Mouse (Mus musculus): ENCODE measurements around the gene Miga1. TPM values are rescaled to one million over a fixed set of nuclear protein-coding genes. Genes with fewer than 3 reads are reported as not detected.

Gene Miga1
- polyA plus RNA-seq, 1 experiment from 2014 or later = 21.1 TPM

DNA sequence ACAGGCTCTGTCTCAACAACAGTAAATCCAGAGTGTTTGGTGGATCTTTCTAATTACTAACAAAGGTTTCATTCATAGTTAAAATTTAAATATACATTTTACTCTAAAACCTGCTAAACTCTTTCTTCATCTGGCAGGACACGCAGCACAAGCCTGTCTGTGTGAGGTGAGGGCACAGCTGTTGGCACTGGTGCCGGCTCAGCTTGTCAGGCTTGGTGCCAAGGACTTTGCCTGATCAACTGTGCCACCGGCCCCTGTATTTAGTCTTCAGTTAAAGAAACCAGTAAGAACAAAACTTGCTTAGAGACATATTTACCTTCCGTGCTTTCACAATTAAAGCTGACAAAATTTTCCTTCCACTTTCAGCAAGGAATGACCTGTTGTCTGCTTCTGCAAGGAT lies 51.5 kb downstream of the Miga1 start:
- Histone ChIP-seq H3K9me3 (replicated peaks; ENCODE audit: control insufficient read depth, low read length) (no peaks in the 10 kb centered on the region), H3K4me2 (ENCODE audit: low read depth, low read length) (no peak overlapping the region), H3K27me3 (ENCODE audit: control insufficient read depth, insufficient read depth, low read length) (no peaks in the 10 kb centered on the region), H3K36me3 (replicated peaks; ENCODE audit: control insufficient read depth, insufficient read depth, low read depth, low read length) (no peaks in the 10 kb centered on the region; the same call in 1 of the 2 replicates), H3K4me1 (ENCODE audit: control insufficient read depth, insufficient read depth, low read length) (no peaks in the 10 kb centered on the region), H3K9ac (replicated peaks; ENCODE audit: low read length) (no peak overlapping the region), H3K27ac (replicated peaks; ENCODE audit: low read depth, low read length) (no peak overlapping the region), H3K4me3 (ENCODE audit: low read depth, low read length) (no peak overlapping the region)
- DNase-seq (ENCODE audit: low spot score) = no peak
- no peak for ATAC-seq (replicated peaks; ENCODE audit: insufficient number of reproducible peaks, low FRiP score, low TSS enrichment, low read depth)
- WGBS = 96% methylated on average over 4 of the region's 4 CpGs

DNA sequence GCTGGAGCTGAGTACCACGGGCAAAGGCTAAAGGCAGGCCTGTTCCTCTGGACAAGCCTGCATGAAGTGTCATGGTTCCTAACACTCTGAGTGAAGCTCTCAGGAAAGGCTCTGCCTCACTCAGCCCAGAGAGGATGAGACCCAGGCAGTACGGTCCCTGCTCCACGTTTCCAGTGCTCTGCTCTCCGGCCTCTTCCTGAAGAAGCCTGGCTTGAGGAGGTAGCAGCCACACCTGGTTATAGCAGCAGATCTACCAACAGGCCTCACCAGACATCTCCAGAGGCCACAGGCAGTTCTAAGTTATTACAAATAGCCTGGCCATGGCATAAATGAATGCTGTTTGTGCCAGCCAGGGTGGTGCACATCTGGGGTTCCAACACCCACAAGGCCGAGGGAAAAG lies 51.9 kb downstream of the Miga1 start:
- H3K27ac ChIP-seq (replicated peaks; ENCODE audit: low read depth, low read length) = no peak overlapping the region
- no peaks in the 10 kb centered on the region for H3K4me1 ChIP-seq (ENCODE audit: control insufficient read depth, insufficient read depth, low read length)
- no peaks in the 10 kb centered on the region for H3K27me3 ChIP-seq (ENCODE audit: control insufficient read depth, insufficient read depth, low read length)
- H3K4me3 ChIP-seq (ENCODE audit: low read depth, low read length) = no peak overlapping the region
- DNase-seq (ENCODE audit: low spot score) (no peak), ATAC-seq (replicated peaks; ENCODE audit: insufficient number of reproducible peaks, low FRiP score, low TSS enrichment, low read depth) (no peak)
- H3K9ac ChIP-seq (replicated peaks; ENCODE audit: low read length) = no peak overlapping the region
- H3K9me3 ChIP-seq (replicated peaks; ENCODE audit: control insufficient read depth, low read length) = no peaks in the 10 kb centered on the region
- no peaks in the 10 kb centered on the region; the same call in 1 of the 2 replicates for H3K36me3 ChIP-seq (replicated peaks; ENCODE audit: control insufficient read depth, insufficient read depth, low read depth, low read length)
- 86% methylated on average over 5 of the region's 5 CpGs for WGBS
- H3K4me2 ChIP-seq (ENCODE audit: low read depth, low read length) = no peak overlapping the region

DNA sequence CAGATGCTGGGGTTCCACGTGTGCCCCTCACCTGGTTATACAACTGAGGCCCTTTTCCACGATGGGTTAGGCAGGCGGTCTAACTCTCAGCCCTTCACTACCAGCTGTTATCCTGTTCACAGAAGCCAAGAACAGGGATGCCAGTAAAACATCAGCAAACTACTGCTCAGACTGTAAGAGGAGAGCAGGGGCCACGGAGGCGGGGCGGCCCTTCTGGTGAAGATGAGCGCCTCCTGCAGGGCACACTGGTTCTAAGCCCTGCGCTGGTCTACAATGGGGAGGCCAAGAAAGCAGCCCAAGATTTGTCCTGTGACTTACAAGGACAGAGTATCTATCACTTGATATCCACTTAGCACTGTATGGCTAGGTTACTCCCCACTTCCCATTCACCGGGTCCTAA lies 52.4 kb downstream of the Miga1 start:
- no peak overlapping the region for H3K4me3 ChIP-seq (ENCODE audit: low read depth, low read length)
- no peak overlapping the region for H3K27ac ChIP-seq (replicated peaks; ENCODE audit: low read depth, low read length)
- no peaks in the 10 kb centered on the region for H3K9me3 ChIP-seq (replicated peaks; ENCODE audit: control insufficient read depth, low read length)
- no peak for DNase-seq (ENCODE audit: low spot score)
- WGBS = 80% methylated on average over 9 of the region's 9 CpGs
- no peaks in the 10 kb centered on the region for H3K4me1 ChIP-seq (ENCODE audit: control insufficient read depth, insufficient read depth, low read length)
- no peak overlapping the region for H3K4me2 ChIP-seq (ENCODE audit: low read depth, low read length)
- H3K36me3 ChIP-seq (replicated peaks; ENCODE audit: control insufficient read depth, insufficient read depth, low read depth, low read length) = no peaks in the 10 kb centered on the region; the same call in 1 of the 2 replicates
- no peak overlapping the region for H3K9ac ChIP-seq (replicated peaks; ENCODE audit: low read length)
- no peaks in the 10 kb centered on the region for H3K27me3 ChIP-seq (ENCODE audit: control insufficient read depth, insufficient read depth, low read length)
- ATAC-seq (replicated peaks; ENCODE audit: insufficient number of reproducible peaks, low FRiP score, low TSS enrichment, low read depth) = no peak

GRCm38 (mm10) chr3:152284759-152285158 lies 55.4 kb downstream of the Miga1 start:
- Histone ChIP-seq H3K4me3 (ENCODE audit: low read depth, low read length) (no peak overlapping the region), H3K9ac (replicated peaks; ENCODE audit: low read length) (no peak overlapping the region), H3K36me3 (replicated peaks; ENCODE audit: control insufficient read depth, insufficient read depth, low read depth, low read length) (no peaks in the 10 kb centered on the region; the same call in 1 of the 2 replicates), H3K27ac (replicated peaks; ENCODE audit: low read depth, low read length) (no peak overlapping the region), H3K4me1 (ENCODE audit: control insufficient read depth, insufficient read depth, low read length) (no peaks in the 10 kb centered on the region), H3K27me3 (ENCODE audit: control insufficient read depth, insufficient read depth, low read length) (no peaks in the 10 kb centered on the region), H3K9me3 (replicated peaks; ENCODE audit: control insufficient read depth, low read length) (no peaks in the 10 kb centered on the region), H3K4me2 (ENCODE audit: low read depth, low read length) (no peak overlapping the region)
- no peak for ATAC-seq (replicated peaks; ENCODE audit: insufficient number of reproducible peaks, low FRiP score, low TSS enrichment, low read depth)
- no peak for DNase-seq (ENCODE audit: low spot score)
- 74% methylated on average over 5 of the region's 5 CpGs for WGBS

DNA sequence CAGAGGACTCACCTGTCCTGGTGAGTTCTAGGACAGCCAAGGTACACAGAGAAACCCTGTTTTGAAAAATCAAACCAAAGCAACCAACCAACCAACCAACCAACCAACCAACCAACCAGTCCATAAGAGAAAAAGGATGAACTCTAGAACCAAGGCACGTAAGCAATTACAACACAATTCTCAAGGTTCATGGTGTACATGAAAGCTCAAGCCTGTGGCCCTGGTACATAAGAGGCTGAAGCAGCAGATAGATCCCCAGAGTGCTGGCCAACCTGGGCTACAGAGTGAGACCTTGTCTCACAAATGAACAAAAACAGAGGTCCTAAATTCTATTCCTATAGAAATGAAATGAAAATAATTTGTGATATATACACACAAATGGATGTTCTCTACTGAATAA lies 55.9 kb downstream of the Miga1 start:
- no peak overlapping the region for H3K27ac ChIP-seq (replicated peaks; ENCODE audit: low read depth, low read length)
- ATAC-seq (replicated peaks; ENCODE audit: insufficient number of reproducible peaks, low FRiP score, low TSS enrichment, low read depth) (no peak), DNase-seq (ENCODE audit: low spot score) (no peak)
- no peaks in the 10 kb centered on the region for H3K4me1 ChIP-seq (ENCODE audit: control insufficient read depth, insufficient read depth, low read length)
- H3K9ac ChIP-seq (replicated peaks; ENCODE audit: low read length) = no peak overlapping the region
- H3K27me3 ChIP-seq (ENCODE audit: control insufficient read depth, insufficient read depth, low read length) = no peaks in the 10 kb centered on the region
- no peaks in the 10 kb centered on the region; the same call in 1 of the 2 replicates for H3K36me3 ChIP-seq (replicated peaks; ENCODE audit: control insufficient read depth, insufficient read depth, low read depth, low read length)
- no peak overlapping the region for H3K4me3 ChIP-seq (ENCODE audit: low read depth, low read length)
- WGBS = 100% methylated on average over 1 of the region's 1 CpGs
- no peaks in the 10 kb centered on the region for H3K9me3 ChIP-seq (replicated peaks; ENCODE audit: control insufficient read depth, low read length)
- no peak overlapping the region for H3K4me2 ChIP-seq (ENCODE audit: low read depth, low read length)

DNA sequence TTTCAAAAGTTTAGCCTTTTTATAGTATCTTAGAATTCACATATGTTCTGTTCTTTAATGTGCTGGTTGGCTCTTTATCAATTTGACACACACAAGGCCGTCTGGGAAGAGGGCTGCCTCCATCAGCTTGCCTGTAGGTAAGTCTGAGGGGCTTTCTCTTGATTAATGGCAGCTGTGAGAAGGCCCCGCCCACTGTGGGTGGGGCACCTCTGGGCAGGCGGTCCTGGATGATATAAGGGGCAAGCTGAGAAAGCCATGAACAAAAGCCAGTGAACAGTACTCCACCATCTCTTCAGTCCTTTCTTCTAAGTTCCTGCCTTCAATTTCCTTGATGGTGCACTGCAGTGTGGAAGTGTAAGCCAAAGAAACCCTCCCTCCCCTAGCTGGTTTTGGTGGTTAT lies 58.1 kb downstream of the Miga1 start:
- no peak overlapping the region for H3K27ac ChIP-seq (replicated peaks; ENCODE audit: low read depth, low read length)
- 36% methylated on average over 3 of the region's 3 CpGs for WGBS
- no peaks in the 10 kb centered on the region for H3K9me3 ChIP-seq (replicated peaks; ENCODE audit: control insufficient read depth, low read length)
- no peaks in the 10 kb centered on the region; the same call in 1 of the 2 replicates for H3K36me3 ChIP-seq (replicated peaks; ENCODE audit: control insufficient read depth, insufficient read depth, low read depth, low read length)
- no peak overlapping the region for H3K4me3 ChIP-seq (ENCODE audit: low read depth, low read length)
- H3K4me1 ChIP-seq (ENCODE audit: control insufficient read depth, insufficient read depth, low read length) = no peaks in the 10 kb centered on the region
- H3K27me3 ChIP-seq (ENCODE audit: control insufficient read depth, insufficient read depth, low read length) = no peaks in the 10 kb centered on the region
- 0 out of 2 replicates have a peak, but pooled peaks have one; percentile 44 for ATAC-seq (replicated peaks; ENCODE audit: insufficient number of reproducible peaks, low FRiP score, low TSS enrichment, low read depth)
- peak; percentile 54 for DNase-seq (ENCODE audit: low spot score)
- no peak overlapping the region for H3K4me2 ChIP-seq (ENCODE audit: low read depth, low read length)
- no peak overlapping the region for H3K9ac ChIP-seq (replicated peaks; ENCODE audit: low read length)

DNA sequence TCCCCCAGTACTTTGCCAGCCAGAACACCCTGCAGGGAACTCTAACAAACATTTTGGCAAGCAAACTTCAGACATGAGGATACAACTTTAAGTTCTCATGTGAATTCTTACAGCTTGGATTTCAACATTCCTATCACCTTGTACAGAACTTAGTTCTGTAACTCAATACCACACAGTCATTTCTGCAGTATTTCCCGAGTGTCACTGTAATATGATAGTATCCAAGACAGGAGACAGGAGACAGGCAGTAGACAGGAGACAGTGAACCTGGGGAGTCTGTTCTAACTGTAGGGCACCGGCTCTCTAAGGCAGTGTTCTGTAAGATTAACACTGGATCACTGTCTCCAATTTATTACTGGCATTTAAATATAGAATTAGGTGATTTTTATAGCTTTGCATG lies 61.8 kb downstream of the Miga1 start:
- WGBS = 42% methylated on average over 2 of the region's 2 CpGs
- Histone ChIP-seq H3K4me3 (ENCODE audit: low read depth, low read length) (no peak overlapping the region), H3K27ac (replicated peaks; ENCODE audit: low read depth, low read length) (no peak overlapping the region), H3K9me3 (replicated peaks; ENCODE audit: control insufficient read depth, low read length) (no peaks in the 10 kb centered on the region), H3K27me3 (ENCODE audit: control insufficient read depth, insufficient read depth, low read length) (no peaks in the 10 kb centered on the region), H3K4me1 (ENCODE audit: control insufficient read depth, insufficient read depth, low read length) (no peaks in the 10 kb centered on the region), H3K36me3 (replicated peaks; ENCODE audit: control insufficient read depth, insufficient read depth, low read depth, low read length) (no peaks in the 10 kb centered on the region; the same call in 1 of the 2 replicates), H3K4me2 (ENCODE audit: low read depth, low read length) (no peak overlapping the region), H3K9ac (replicated peaks; ENCODE audit: low read length) (no peak overlapping the region)
- no peak for DNase-seq (ENCODE audit: low spot score)
- ATAC-seq (replicated peaks; ENCODE audit: insufficient number of reproducible peaks, low FRiP score, low TSS enrichment, low read depth) = no peak

DNA sequence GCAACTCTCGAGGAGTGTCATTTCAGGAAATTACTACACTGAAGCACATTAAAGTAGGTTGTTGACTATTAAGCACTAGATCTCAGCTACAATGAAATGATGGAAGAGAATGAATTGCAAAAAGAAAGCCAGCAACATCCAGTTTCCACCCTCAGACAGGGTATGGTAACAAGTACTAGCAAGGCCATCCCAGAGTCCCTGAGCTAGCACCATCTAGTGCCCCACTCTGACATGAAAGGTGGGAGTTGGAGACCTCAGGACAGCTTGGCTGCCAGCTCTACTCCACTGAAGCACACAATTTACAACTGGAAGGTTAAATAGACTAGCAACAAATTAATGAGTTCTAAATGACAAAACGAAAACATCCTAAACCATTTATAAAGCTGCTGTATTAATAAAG lies 62.3 kb downstream of the Miga1 start:
- DNase-seq (ENCODE audit: low spot score) = no peak
- H3K36me3 ChIP-seq (replicated peaks; ENCODE audit: control insufficient read depth, insufficient read depth, low read depth, low read length) = no peaks in the 10 kb centered on the region; the same call in 1 of the 2 replicates
- H3K27me3 ChIP-seq (ENCODE audit: control insufficient read depth, insufficient read depth, low read length) = no peaks in the 10 kb centered on the region
- 86% methylated on average over 2 of the region's 2 CpGs for WGBS
- H3K4me3 ChIP-seq (ENCODE audit: low read depth, low read length) = no peak overlapping the region
- no peaks in the 10 kb centered on the region for H3K9me3 ChIP-seq (replicated peaks; ENCODE audit: control insufficient read depth, low read length)
- H3K9ac ChIP-seq (replicated peaks; ENCODE audit: low read length) = no peak overlapping the region
- H3K4me1 ChIP-seq (ENCODE audit: control insufficient read depth, insufficient read depth, low read length) = no peaks in the 10 kb centered on the region
- H3K4me2 ChIP-seq (ENCODE audit: low read depth, low read length) = no peak overlapping the region
- no peak overlapping the region for H3K27ac ChIP-seq (replicated peaks; ENCODE audit: low read depth, low read length)
- ATAC-seq (replicated peaks; ENCODE audit: insufficient number of reproducible peaks, low FRiP score, low TSS enrichment, low read depth) = no peak

All from embryonic facial prominence, embryonic 11.5 days (tissue).